Mouse (Mus musculus): ENCODE data around the gene Gm45521. TPM values are rescaled to one million over a fixed set of nuclear protein-coding genes. Genes with fewer than 3 reads are reported as not detected.
"Not testable (repeated sequence)": the region's sequence is repeated elsewhere in the genome, so short reads cannot be mapped to it uniquely, and the experiment has no call there.

Gm45521 gene
- total RNA-seq, 2 experiments from 2014 or later, result 0.57 TPM; not detected in 1

GRCm38 (mm10) chr14:7989961-7990360 is 32.9 kb downstream of the Gm45521 start:
- DNase-seq (ENCODE audit: extremely low spot score in 1 of 2, low spot score in 2 of 2), result no peak
- intact Hi-C loops (cut with DNase I), result no loop called here

- intact Hi-C loops (cut with DNase I), result no loop called here
These were observed 34.2 kb downstream of the Gm45521 start for GRCm38 (mm10) chr14:7991108-7991776.

GRCm38 (mm10) chr14:7992158-7992557 is 35.1 kb downstream of the Gm45521 start:
- no peak for DNase-seq (ENCODE audit: extremely low spot score in 1 of 2, low spot score in 2 of 2)
- intact Hi-C loops (cut with DNase I), result no loop called here

More at GRCm38 (mm10) chr14:7991108-7991776, 34.2 kb downstream of the Gm45521 start:
- DNase-seq (ENCODE audit: extremely low spot score in 1 of 2, low spot score in 2 of 2), result no peak

GRCm38 (mm10) chr14:7994271-7994767 is 37.2 kb downstream of the Gm45521 start, which contains the start of gene Dnase1l3:
Gene Dnase1l3, minus strand, starts transcription at chr14:7994573.
- intact Hi-C loops (cut with DNase I), result no loop called here
- peak in 1 of 2 experiments; percentile 64 for DNase-seq (ENCODE audit: extremely low spot score in 1 of 2, low spot score in 2 of 2)

GRCm38 (mm10) chr14:7997255-7997696 is 40.2 kb downstream of the Gm45521 start:
- DNase-seq (ENCODE audit: extremely low spot score in 1 of 2, low spot score in 2 of 2), result peak; percentile 80 to 92
- intact Hi-C loops (cut with DNase I), result no loop called here

GRCm38 (mm10) chr14:7999030-7999429 is 41.9 kb downstream of the Gm45521 start:
- intact Hi-C loops (cut with DNase I), result no loop called here
- DNase-seq (ENCODE audit: extremely low spot score in 1 of 2, low spot score in 2 of 2), result no peak

- intact Hi-C loops (cut with DNase I), result no loop called here
- DNase-seq (ENCODE audit: extremely low spot score in 1 of 2, low spot score in 2 of 2), result no peak
These were observed 42.3 kb downstream of the Gm45521 start for GRCm38 (mm10) chr14:7999435-7999834.

GRCm38 (mm10) chr14:8000247-8000646 is 43.2 kb downstream of the Gm45521 start:
- no peak for DNase-seq (ENCODE audit: extremely low spot score in 1 of 2, low spot score in 2 of 2)
- intact Hi-C loops (cut with DNase I), result no loop called here

- DNase-seq (ENCODE audit: extremely low spot score in 1 of 2, low spot score in 2 of 2), result peak in 1 of 2 experiments; percentile 47
- intact Hi-C loops (cut with DNase I), result no loop called here
These were observed 44.0 kb downstream of the Gm45521 start for GRCm38 (mm10) chr14:8000831-8001685.

GRCm38 (mm10) chr14:8002432-8003092 is 45.5 kb downstream of the Gm45521 start, which contains the start of gene Abhd6:
Gene Abhd6, plus strand, starts transcription at chr14:8002902.
- intact Hi-C loops (cut with DNase I), result loop anchor here (2.0 kb wide), 1 partner anchor 38 kb away; no protein-coding TSS in a partner anchor
- peak; percentile 82 to 92 for DNase-seq (ENCODE audit: extremely low spot score in 1 of 2, low spot score in 2 of 2)

- intact Hi-C loops (cut with DNase I), result loop anchor here (2.0 kb wide), 1 partner anchor 38 kb away; no protein-coding TSS in a partner anchor
- DNase-seq (ENCODE audit: extremely low spot score in 1 of 2, low spot score in 2 of 2), result peak; percentile 52 to 78
These were observed 46.1 kb downstream of the Gm45521 start for GRCm38 (mm10) chr14:8003093-8003670.

- intact Hi-C loops (cut with DNase I), result loop anchor here (2.0 kb wide), 1 partner anchor 39 kb away; no protein-coding TSS in a partner anchor
- DNase-seq (ENCODE audit: extremely low spot score in 1 of 2, low spot score in 2 of 2), result no peak
These were observed 46.9 kb downstream of the Gm45521 start for GRCm38 (mm10) chr14:8003727-8004670.

- DNase-seq (ENCODE audit: extremely low spot score in 1 of 2, low spot score in 2 of 2), result not testable (repeated sequence)
- intact Hi-C loops (cut with DNase I), result loop anchor here (5.0 kb wide), 1 partner anchor 36 kb away; no protein-coding TSS in a partner anchor
These were observed 49.0 kb downstream of the Gm45521 start for GRCm38 (mm10) chr14:8006061-8006460.

GRCm38 (mm10) chr14:8007084-8007483 is 50.0 kb downstream of the Gm45521 start:
- intact Hi-C loops (cut with DNase I), result loop anchor here (5.0 kb wide), 1 partner anchor 35 kb away; no protein-coding TSS in a partner anchor
- DNase-seq (ENCODE audit: extremely low spot score in 1 of 2, low spot score in 2 of 2), result no peak

GRCm38 (mm10) chr14:8007486-8007885 is 50.4 kb downstream of the Gm45521 start:
- DNase-seq (ENCODE audit: extremely low spot score in 1 of 2, low spot score in 2 of 2), result no peak
- intact Hi-C loops (cut with DNase I), result loop anchor here (5.0 kb wide), 1 partner anchor 35 kb away; no protein-coding TSS in a partner anchor

GRCm38 (mm10) chr14:8007923-8008322 is 50.8 kb downstream of the Gm45521 start:
- peak in 1 of 2 experiments; percentile 34 for DNase-seq (ENCODE audit: extremely low spot score in 1 of 2, low spot score in 2 of 2)

More at GRCm38 (mm10) chr14:8007923-8008322, 50.8 kb downstream of the Gm45521 start:
- intact Hi-C loops (cut with DNase I), result loop anchor here (5.0 kb wide), 1 partner anchor 34 kb away; no protein-coding TSS in a partner anchor

Measured in left cerebral cortex, postnatal 10 days (tissue).